Mouse (Mus musculus): ENCODE data around the gene Mgme1. TPM values are rescaled to one million over a fixed set of nuclear protein-coding genes. Genes with fewer than 3 reads are reported as not detected.

The Mgme1 gene
- polyA plus RNA-seq, 1 experiment, result 3.9 TPM

DNA sequence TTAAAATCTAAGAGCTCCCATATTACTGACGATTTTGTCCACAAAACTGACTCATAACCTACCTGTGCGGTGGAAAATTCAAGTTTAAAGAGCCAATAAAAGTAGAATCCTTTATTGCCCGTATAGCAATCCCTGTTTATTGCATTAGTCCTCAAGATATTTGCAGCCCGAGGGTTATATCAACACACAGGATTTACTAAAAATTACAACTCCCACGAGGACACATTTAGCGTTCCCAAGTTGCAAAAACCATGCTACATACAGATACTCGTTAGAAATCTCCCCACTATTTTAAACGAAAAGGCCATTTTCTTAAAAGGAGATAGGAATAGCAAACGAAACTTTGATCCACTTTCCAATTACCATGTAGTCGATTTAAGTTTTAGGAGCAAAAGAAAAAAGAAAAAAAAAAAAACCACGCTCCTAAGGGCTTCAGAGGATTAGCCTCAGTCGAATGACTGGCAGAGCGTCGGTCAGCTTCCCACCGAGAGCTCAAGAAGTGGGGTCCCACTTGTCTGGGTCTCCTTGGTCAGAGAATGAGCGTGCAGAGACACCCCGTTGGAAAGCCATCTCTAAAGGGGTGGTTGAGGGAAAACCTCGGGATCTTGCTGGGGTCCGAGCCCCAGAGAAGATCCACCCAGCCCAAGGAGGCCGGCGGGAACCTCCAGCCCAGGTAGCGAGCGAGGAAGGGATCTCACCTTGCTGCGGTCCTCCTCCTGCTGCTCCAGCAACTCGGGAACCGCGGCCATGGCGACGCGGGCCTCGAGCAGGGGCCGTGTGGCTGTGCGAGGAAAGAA lies 586 bp upstream of the Mgme1 start:
- Histone ChIP-seq H3K4me3 (replicated peaks; ENCODE audit: extremely low read depth, low read depth, low read length) (peak overlapping the region; percentile 90), H3K4me1 (ENCODE audit: control insufficient read depth, insufficient read depth, low read length) (peaks cover 3% of the 10 kb centered on the region; the same call in 1 of the 2 replicates)
- DNase-seq, result no peak
- WGBS, result under 1% methylated on average over 32 of the region's 33 CpGs
- TF ChIP-seq CTCF (IDR thresholded peaks at IDR 0.05; ENCODE audit: insufficient read depth, low read length) (no peak), POLR2A (IDR thresholded peaks at IDR 0.05; ENCODE audit: borderline replicate concordance, extremely low read depth, low read depth, low read length) (peak; percentile 48; the same call in 1 of the 2 replicates)

DNA sequence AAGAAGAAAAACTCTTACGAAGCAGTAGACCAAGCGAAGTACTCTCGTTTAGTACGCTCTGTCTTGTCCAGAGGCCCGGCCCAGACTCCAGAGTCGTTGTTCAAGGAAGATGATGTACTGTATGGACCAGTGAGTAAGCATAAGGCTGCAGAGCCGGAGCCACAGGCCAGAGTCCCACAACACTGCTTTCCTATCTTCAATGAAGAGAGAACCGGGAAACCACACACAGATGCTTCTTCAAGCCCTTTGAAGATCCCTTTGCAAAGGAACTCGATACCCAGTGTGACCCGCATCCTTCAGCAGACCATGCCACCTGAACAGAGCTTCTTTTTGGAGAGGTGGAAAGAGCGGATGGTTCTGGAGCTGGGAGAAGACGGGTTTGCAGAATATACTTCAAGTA lies 1.6 kb downstream of the Mgme1 start:
- no peak for TF ChIP-seq CTCF (IDR thresholded peaks at IDR 0.05; ENCODE audit: insufficient read depth, low read length)
- no peak for TF ChIP-seq POLR2A (IDR thresholded peaks at IDR 0.05; ENCODE audit: borderline replicate concordance, extremely low read depth, low read depth, low read length)
- no peak for DNase-seq
- WGBS, result 90% methylated on average over 12 of the region's 12 CpGs
- Histone ChIP-seq H3K4me3 (replicated peaks; ENCODE audit: extremely low read depth, low read depth, low read length) (no peak overlapping the region), H3K4me1 (ENCODE audit: control insufficient read depth, insufficient read depth, low read length) (no peaks in the 10 kb centered on the region; the same call in 1 of the 2 replicates)

GRCm38 (mm10) chr2:144274741-144275140 lies 4.3 kb downstream of the Mgme1 start:
- DNase-seq, result no peak
- TF ChIP-seq POLR2A (IDR thresholded peaks at IDR 0.05; ENCODE audit: borderline replicate concordance, extremely low read depth, low read depth, low read length) (no peak), CTCF (IDR thresholded peaks at IDR 0.05; ENCODE audit: insufficient read depth, low read length) (no peak)
- no peaks in the 10 kb centered on the region for H3K4me1 ChIP-seq (ENCODE audit: control insufficient read depth, insufficient read depth, low read length)
- 25% methylated on average over 8 of the region's 8 CpGs for WGBS
- H3K4me3 ChIP-seq (replicated peaks; ENCODE audit: extremely low read depth, low read depth, low read length), result no peak overlapping the region

DNA sequence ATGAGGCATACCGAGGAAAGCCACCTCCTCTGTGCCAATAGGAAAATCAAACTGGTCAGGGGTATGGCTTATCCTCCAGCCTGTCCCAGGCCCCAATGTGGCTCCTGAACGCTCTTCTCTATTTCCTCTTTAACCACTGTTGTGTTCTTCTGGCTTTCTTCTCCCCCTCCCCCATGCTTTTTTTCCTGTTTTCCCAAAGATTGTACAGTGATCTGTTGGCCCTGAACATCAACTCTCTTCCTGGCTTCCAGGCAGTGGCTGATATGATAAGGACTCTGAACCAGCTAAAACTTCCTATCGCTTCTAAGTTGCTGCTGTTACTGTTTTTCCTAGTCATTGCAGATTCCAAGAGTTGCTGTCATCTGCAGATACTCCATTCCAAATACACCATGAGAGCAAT lies 6.4 kb downstream of the Mgme1 start:
- no peak overlapping the region for H3K4me3 ChIP-seq (replicated peaks; ENCODE audit: extremely low read depth, low read depth, low read length)
- no peaks in the 10 kb centered on the region for H3K4me1 ChIP-seq (ENCODE audit: control insufficient read depth, insufficient read depth, low read length)
- DNase-seq, result no peak
- TF ChIP-seq CTCF (IDR thresholded peaks at IDR 0.05; ENCODE audit: insufficient read depth, low read length) (no peak), POLR2A (IDR thresholded peaks at IDR 0.05; ENCODE audit: borderline replicate concordance, extremely low read depth, low read depth, low read length) (no peak)
- 74% methylated on average over 3 of the region's 3 CpGs for WGBS

DNA sequence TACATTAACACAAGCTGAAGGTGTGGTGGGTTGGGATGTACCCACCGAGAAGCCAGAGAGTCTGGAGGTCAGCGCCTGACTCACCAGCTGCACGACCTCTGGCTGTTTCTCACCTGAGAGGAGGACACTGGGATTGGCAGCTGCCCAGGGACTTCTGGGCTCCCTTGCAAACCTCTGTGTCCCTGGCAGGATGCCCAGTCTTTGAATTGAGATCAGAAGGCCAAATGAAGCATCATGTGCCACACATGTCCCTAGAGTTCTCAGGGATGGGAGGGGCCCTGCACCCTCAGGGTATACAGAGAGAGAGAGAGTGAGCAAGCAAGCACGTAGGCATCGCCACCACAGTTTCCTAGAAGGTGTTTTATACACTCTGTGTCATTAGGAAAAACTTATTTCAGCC lies 9.3 kb downstream of the Mgme1 start:
- no peak for DNase-seq
- TF ChIP-seq POLR2A (IDR thresholded peaks at IDR 0.05; ENCODE audit: borderline replicate concordance, extremely low read depth, low read depth, low read length), result no peak
- TF ChIP-seq CTCF (IDR thresholded peaks at IDR 0.05; ENCODE audit: insufficient read depth, low read length), result no peak
- H3K4me1 ChIP-seq (ENCODE audit: control insufficient read depth, insufficient read depth, low read length), result no peaks in the 10 kb centered on the region
- H3K4me3 ChIP-seq (replicated peaks; ENCODE audit: extremely low read depth, low read depth, low read length), result no peak overlapping the region
- 48% methylated on average over 5 of the region's 5 CpGs for WGBS

DNA sequence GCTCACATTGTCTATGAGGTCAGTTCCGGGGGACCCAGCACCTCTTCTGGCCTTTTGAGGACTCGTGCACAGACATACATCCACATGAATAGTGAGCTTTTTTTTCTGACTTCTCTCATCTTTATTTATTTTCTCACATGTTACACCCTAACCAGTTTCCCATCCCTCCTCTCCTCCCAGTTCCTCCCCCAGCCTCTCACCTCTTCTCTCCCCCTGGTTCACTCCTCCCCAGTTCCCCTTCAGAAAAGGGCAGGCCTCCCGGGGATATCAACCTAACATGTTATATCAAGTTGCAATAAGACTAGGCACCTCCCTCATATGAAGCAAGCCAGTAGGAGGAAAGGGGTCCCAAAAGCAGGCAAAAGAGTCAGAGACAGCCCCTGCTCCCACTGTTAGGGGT lies 10.1 kb downstream of the Mgme1 start:
- WGBS, result 77% methylated on average over 3 of the region's 3 CpGs
- Histone ChIP-seq H3K4me3 (replicated peaks; ENCODE audit: extremely low read depth, low read depth, low read length) (no peak overlapping the region), H3K4me1 (ENCODE audit: control insufficient read depth, insufficient read depth, low read length) (no peaks in the 10 kb centered on the region)
- DNase-seq, result no peak
- TF ChIP-seq POLR2A (IDR thresholded peaks at IDR 0.05; ENCODE audit: borderline replicate concordance, extremely low read depth, low read depth, low read length) (no peak), CTCF (IDR thresholded peaks at IDR 0.05; ENCODE audit: insufficient read depth, low read length) (no peak)

- no peak overlapping the region for H3K4me3 ChIP-seq (replicated peaks; ENCODE audit: extremely low read depth, low read depth, low read length)
- no peak for TF ChIP-seq POLR2A (IDR thresholded peaks at IDR 0.05; ENCODE audit: borderline replicate concordance, extremely low read depth, low read depth, low read length)
- no peak for TF ChIP-seq CTCF (IDR thresholded peaks at IDR 0.05; ENCODE audit: insufficient read depth, low read length)
- no peak for DNase-seq
- no peaks in the 10 kb centered on the region for H3K4me1 ChIP-seq (ENCODE audit: control insufficient read depth, insufficient read depth, low read length)
- 76% methylated on average over 3 of the region's 3 CpGs for WGBS
Measured at GRCm38 (mm10) chr2:144281417-144281816, 11.0 kb downstream of the Mgme1 start.

DNA sequence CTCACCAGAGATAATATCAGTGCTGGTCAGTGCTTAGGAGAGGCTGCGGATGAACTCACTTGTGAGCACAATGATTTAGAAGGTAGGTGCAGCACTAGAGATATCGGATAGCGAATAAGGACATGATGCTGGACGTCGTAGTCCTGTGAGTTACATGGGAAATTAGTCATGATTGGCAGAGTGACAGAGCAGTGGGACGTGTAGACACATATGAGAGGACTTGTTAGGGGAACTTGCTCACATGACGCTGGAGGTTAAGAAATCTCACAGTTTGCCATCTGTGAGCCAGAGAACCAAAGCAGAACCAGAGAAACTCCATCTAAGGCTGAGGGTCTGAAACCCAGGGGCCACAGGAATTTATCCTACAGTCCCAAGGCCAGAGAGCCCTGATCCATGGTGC lies 19.9 kb downstream of the Mgme1 start:
- no peak for DNase-seq
- Histone ChIP-seq H3K4me1 (ENCODE audit: control insufficient read depth, insufficient read depth, low read length) (no peaks in the 10 kb centered on the region), H3K4me3 (replicated peaks; ENCODE audit: extremely low read depth, low read depth, low read length) (no peak overlapping the region)
- WGBS, result 78% methylated on average over 7 of the region's 7 CpGs
- TF ChIP-seq CTCF (IDR thresholded peaks at IDR 0.05; ENCODE audit: insufficient read depth, low read length), result no peak
- TF ChIP-seq POLR2A (IDR thresholded peaks at IDR 0.05; ENCODE audit: borderline replicate concordance, extremely low read depth, low read depth, low read length), result no peak

GRCm38 (mm10) chr2:144291600-144292305 lies 21.3 kb downstream of the Mgme1 start:
- Histone ChIP-seq H3K4me3 (replicated peaks; ENCODE audit: extremely low read depth, low read depth, low read length) (no peak overlapping the region), H3K4me1 (ENCODE audit: control insufficient read depth, insufficient read depth, low read length) (no peaks in the 10 kb centered on the region)
- 76% methylated on average over 11 of the region's 11 CpGs for WGBS
- TF ChIP-seq POLR2A (IDR thresholded peaks at IDR 0.05; ENCODE audit: borderline replicate concordance, extremely low read depth, low read depth, low read length), result no peak
- DNase-seq, result no peak

Data from lung, adult 2 months (tissue).